Mouse (Mus musculus): Measurements from ENCODE around the gene Cited4. TPM values are rescaled to one million over a fixed set of nuclear protein-coding genes. Genes with fewer than 3 reads are reported as not detected.

Cited4 gene
- total RNA-seq, 1 experiment from 2014 or later, result 10.5 TPM

GRCm38 (mm10) chr4:120680953-120681352, 14.6 kb downstream of the Cited4 start:
- DNase-seq, result peak; percentile 15

- DNase-seq, result peak; percentile 67
These were observed 15.8 kb downstream of the Cited4 start for GRCm38 (mm10) chr4:120682168-120682567.

- no peak for DNase-seq
These were observed 17.1 kb downstream of the Cited4 start for GRCm38 (mm10) chr4:120683278-120683997.

GRCm38 (mm10) chr4:120687282-120687681, 20.9 kb downstream of the Cited4 start:
- DNase-seq, result no peak

GRCm38 (mm10) chr4:120689317-120689716, 22.9 kb downstream of the Cited4 start:
- DNase-seq, result no peak

GRCm38 (mm10) chr4:120692717-120693116, 26.3 kb downstream of the Cited4 start:
- peak; percentile 87 for DNase-seq

GRCm38 (mm10) chr4:120697353-120697752, 31.0 kb downstream of the Cited4 start:
- DNase-seq, result no peak

- DNase-seq, result no peak
These were observed 31.6 kb downstream of the Cited4 start for GRCm38 (mm10) chr4:120697799-120698484.

GRCm38 (mm10) chr4:120701180-120701579, 34.8 kb downstream of the Cited4 start:
- DNase-seq, result peak; percentile 33

GRCm38 (mm10) chr4:120702056-120702455, 35.7 kb downstream of the Cited4 start:
- peak; percentile 41 for DNase-seq

- no peak for DNase-seq
These were observed 36.1 kb downstream of the Cited4 start for GRCm38 (mm10) chr4:120702511-120702910.

- no peak for DNase-seq
These were observed 45.9 kb downstream of the Cited4 start for GRCm38 (mm10) chr4:120712236-120712635.

GRCm38 (mm10) chr4:120713021-120713420, 46.6 kb downstream of the Cited4 start:
- DNase-seq, result no peak

- DNase-seq, result no peak
These were observed 47.6 kb downstream of the Cited4 start for GRCm38 (mm10) chr4:120713856-120714497.

GRCm38 (mm10) chr4:120716141-120716571, 49.8 kb downstream of the Cited4 start:
- peak; percentile 78 for DNase-seq

- DNase-seq, result no peak
These were observed 50.4 kb downstream of the Cited4 start for GRCm38 (mm10) chr4:120716765-120717164.

Other genes with a start within 250 kb of the Cited4 start
- 0.19 TPM in 1 of 2 replicates, not detected in the other for gene Slfnl1, start 134.3 kb upstream of the Cited4 start, total RNA-seq (2021)
- 31.7 and 37.3 TPM in 2 replicates for gene Ctps, start 96.3 kb upstream of the Cited4 start, total RNA-seq (2021)
- not detected in 2 replicates for gene Gm8439, start 77.8 kb upstream of the Cited4 start, total RNA-seq (2021)
- 3.1 and 4.2 TPM in 2 replicates for gene Kcnq4, start 82.0 kb downstream of the Cited4 start, total RNA-seq (2021)
- gene Nfyc, start 165.0 kb downstream of the Cited4 start, total RNA-seq (2021), result 58.8 and 74.3 TPM in 2 replicates
- 7.2 and 7.3 TPM in 2 replicates for gene Rims3, start 188.2 kb downstream of the Cited4 start, total RNA-seq (2021)